Mouse (Mus musculus) cerebellum, postnatal 4 days (tissue): ENCODE measurements around the gene Il4i1.
"Not testable (repeated sequence)": the region's sequence is repeated elsewhere in the genome, so short reads cannot be mapped to it uniquely, and the experiment has no call there.

ENCODE experiments used
- DNase-seq, 2 experiments: peaks; one replicate each; pipeline ENCODE4 v3.0.0; 2022; ENCODE audit warnings: low spot score in 2 of 2, mixed read lengths in 1 of 2

Il4i1 gene

GRCm38 (mm10) chr7:44863982-44864494 lies 47.9 kb downstream of the Il4i1 start:
- no peak for DNase-seq

DNA sequence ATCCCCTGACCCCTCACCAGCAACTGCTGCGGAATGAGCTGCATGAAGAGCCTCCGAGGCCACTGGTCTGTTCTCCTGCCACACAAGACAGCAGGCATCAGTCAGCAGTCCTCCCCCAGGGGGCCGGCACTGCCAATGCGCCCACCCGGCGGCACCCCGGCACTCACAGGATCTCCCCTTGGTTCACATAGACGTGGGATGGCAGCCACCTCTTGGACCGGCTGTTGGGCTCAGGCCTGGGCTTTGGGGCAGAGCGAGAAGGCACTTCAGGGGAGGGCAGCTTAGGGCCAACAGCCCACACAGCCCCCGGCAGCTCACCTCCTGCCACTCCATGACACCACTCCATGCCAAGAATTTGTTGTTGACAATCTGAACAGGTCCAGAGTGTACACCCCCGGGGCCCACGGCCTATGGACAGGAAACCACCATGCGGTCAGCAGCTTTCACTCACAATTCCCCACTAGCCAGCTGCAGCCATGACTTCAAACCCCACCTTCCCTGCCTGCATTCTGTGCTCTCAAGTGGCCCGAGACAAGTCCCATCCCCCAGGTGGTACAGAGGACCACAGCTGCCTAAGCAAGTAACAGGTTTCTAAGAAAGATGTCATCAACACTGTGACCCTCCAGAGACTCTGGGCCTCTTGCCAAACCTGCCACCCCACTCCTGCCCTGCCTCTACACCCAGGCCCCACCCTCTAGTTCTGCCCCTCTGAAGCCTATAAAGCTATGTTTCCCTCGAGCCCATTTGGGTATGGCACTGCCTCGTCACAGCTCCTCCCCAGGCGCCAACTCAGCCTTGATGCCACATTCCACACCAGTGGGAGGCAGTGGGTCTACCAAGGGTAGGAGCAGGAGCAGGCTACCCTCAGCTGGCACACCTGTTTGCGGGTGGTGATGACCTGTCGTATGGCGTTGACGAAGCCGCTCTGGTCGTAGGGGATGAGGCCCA lies 48.7 kb downstream of the Il4i1 start:
- DNase-seq = no peak

DNA sequence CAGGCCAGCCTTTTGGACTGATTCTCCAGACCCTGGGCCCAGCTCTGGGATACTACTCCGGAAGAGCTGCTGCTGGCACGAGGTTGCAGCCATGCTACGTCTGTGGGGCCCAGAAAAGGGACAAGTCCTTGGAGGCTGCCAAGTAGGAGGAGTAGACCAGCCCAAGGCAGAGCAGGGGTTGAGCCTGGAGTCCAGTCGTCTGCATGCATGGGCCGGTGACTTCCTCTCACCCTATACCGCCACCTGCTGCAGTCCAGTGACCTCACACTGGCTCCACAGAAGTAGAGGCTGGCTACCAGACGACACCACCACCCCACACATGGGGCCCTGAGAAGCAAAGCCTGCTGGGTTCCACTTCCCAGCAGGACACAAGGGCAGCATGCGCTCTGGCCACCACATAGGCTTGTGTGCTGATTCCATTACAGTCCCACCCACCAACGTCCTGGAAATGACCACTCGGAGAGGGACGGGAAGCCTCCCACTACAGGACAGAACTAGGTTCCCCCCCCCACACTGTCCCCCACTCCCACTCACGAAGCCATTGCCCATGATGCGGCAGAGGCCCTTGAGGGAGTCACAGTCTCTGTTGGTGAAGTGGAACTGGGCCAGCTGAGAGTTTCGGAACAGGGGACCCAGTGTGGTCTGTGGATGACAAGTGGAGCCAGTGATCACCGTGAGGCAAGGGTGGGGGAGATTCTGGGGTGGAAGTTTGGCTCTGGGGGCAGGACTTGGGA lies 50.3 kb downstream of the Il4i1 start:
- no peak for DNase-seq

- DNase-seq = no peak
These were observed 51.0 kb downstream of the Il4i1 start for GRCm38 (mm10) chr7:44867010-44867702.

DNA sequence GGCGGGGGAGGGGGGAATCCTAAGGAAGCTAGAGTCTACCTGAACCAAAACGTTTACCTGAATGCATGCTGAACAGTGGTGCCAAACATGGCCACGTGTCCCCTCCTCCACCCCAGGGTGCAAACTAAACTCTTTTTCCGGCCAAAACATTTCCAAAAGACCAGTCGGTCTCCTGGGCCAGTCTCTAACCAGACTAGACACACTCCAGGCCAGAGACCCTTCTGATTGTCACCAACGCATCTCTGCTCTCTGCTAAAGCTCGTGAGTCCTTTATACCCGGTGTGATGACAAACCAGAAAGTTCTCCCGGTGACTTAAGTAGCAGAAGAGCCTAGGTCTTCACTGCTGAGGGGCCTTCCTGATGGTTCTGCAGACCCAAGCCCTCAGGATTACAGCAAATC lies 51.6 kb downstream of the Il4i1 start:
- DNase-seq = no peak

DNA sequence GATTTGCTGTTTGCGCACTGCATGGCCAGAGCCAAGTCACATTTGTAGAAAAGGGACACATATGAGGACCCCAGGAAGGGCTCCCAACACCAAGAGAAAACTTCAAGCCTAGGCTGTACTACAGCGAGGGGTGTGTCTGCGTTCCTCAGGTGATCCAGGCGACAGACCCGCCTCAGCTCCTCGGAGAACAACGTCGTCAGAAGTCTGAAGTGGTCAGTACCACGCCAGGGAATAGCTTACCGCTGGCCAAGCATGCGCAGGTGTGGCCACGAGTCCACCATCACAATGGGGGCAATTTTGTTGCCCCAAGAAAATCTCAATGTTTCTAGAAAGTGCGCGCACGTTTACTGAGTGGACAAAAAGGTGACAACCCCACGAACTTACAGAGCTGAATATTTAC lies 52.3 kb downstream of the Il4i1 start:
- DNase-seq = no peak

DNA sequence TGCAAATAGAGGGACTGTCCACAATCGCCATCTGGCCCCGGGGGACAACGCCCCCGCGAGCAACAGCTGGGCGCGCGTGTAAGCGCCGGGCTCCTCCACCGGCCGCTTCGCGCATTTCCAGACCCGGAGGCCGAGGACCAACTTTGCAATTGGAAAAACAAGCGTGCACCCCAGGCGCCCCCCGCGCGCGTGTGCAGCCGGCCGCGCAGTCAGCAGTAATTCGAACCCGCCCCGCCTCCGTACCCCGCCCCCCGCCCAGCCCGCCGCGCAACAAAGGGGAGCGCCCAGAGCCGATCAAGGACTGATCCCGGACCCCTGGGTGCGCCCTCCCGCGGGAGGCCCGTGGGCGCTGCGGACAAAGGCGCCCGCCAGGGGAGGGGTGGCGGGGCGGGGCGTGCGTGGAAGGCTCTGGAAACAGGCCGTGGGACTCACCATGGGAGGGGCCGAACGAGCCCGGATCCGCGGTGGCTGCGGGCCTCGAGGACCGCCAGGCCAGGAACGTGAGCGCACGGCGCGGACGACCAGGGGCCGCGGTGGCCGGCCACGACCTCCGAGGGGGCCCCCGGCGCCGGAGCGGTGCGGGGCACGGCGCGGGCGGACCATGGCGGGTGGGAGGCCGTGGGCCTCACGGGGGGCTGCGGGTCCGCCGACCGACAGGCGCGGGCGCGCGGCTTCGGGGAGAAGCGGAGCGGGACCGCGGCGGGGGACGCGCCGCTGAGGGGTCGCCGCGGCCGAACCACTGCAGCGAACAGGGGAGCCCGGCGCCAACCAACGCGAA lies 52.9 kb downstream of the Il4i1 start:
- DNase-seq = peak in 1 of 2 experiments; percentile 57

DNA sequence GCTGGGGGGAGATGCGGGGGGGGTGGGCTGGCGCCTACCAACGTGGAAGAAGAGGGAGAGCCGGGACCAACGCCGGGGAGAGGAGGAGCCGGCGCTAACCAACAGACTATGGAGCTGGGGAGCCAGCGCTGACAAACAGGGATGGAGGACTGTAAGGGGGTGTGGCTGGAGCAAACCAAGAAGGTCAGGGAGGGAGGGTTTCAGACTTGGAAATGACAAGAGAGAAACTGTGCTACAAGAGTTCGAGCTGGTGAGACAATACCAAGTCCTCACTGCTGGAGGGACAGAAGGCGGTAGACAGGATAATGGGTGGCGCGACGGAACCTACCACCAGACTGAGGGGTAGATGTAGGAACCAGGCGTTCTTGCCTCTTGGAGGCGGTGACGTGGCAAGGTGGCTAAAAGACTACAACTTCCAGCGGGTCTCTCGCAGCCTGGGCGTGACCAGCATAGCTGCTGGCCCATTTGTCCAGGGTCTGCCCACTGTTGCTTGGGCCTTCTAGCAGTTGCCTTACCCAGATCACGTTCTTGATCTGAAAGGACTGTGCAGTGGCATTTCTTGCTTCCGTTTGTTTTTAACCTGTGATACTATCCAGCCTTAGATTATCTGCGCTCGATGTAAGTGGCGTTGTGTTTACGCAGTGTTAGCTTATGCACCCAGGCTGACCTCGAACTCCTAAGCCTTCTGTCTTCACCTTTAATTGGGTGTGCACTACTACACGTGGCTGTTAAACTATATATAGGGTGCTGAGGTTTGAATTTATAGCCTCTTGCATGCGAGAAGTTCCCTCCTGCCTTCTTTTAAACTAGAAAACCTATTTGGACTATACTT lies 53.7 kb downstream of the Il4i1 start, which contains the start of gene Ptov1:
Ptov1 (minus strand) TSS at position 92 of the 832 bp plus-strand sequence.
- peak; percentile 87 to 93 for DNase-seq

DNA sequence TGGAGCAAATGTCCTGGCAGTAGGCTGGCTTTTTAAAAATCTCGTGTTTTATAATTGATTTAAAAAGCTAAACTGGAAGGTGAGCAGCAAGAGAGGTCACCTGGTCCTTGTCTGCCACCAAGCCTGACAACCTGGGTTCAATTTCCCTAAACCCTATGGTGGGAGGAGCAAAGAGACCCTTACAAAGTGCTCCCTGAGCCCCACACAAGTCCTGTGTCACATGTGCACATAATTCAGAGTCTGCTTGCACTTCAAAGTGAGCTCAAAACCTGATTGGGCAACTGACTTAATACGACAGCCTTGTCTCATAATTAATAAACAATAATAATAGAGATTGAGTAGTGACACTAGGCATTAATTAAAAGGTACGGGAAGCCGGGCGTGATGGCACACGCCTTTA lies 54.4 kb downstream of the Il4i1 start:
- no peak for DNase-seq

GRCm38 (mm10) chr7:44871181-44871580 lies 55.0 kb downstream of the Il4i1 start:
- no peak for DNase-seq

DNA sequence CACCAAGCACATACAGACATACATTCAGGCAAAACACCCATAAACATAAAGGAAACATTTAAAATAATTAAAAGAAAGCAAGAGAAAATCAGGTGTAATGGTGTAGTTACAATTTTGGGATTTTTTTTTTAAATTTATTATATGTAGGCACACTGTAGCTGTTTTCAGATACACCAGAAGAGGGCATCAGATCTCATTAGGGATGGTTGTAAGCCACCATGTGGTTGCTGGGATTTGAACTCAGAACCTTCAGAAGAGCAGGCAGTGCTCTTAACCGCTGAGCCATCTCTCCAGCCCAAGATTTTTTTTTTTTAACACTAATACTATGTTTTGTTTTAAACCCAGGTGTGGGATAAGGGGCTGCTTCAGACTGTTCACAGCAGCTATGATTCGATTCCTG lies 55.6 kb downstream of the Il4i1 start:
- DNase-seq = not testable (repeated sequence)

DNA sequence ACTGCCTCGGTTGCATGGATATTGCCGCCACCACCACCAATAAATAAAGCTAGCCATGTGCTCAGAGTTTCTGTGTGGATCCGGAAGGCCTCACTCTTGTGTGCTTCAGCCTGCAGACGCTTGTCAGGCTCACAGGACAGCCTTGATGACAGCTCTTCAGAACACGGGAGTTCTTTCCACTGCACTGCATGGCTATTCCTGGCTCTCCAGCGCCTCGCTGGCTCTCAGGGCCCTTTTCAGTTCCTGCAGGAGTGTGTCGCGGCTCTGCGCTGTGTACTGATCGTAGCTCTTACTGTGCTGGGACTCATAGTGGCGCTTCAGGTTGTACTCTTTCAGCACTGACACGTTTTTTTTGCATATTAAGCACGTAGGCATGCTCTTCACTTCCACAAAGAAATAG lies 61.6 kb downstream of the Il4i1 start:
- no peak for DNase-seq

DNA sequence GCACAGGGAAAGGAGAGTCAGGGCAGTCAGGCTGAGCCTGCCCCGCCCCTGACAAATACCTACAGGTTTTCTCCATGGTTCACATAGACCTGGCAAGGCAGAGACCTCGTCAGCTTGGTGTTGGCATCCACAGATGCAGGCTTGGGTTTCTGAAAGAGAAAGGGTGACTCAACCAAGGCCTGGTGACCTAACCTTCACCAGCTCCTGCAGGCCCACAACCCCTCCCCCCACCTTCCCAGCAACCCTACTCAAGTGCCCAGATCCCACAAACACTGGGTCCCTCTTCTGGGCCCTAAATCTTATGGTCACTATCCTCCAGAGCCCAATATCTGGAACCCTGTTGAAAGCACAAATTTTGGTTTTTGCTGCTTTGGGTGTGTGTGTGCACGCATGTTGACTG lies 66.8 kb downstream of the Il4i1 start:
- no peak for DNase-seq

- DNase-seq = no peak
These were observed 68.5 kb downstream of the Il4i1 start for GRCm38 (mm10) chr7:44884637-44885036.

DNA sequence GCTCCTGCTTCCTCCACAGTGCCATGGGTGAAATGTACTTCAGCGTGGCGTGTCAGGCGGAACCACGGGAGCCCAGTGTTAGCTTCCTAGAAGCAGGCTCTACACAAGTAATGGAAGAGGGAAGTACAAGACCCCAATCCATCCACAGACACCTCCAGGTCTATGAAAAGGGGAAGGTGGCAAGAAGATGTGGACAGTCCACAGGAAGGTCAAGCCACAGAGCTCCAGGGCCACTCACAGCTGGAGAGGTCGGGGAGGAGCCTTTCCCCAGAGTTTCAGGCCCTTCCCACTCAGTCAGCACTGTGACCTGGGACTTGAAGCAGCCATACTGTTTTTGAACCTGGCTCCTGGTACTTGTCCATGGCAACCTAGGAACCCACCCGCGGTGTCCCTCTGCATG lies 70.8 kb downstream of the Il4i1 start:
- no peak for DNase-seq

DNA sequence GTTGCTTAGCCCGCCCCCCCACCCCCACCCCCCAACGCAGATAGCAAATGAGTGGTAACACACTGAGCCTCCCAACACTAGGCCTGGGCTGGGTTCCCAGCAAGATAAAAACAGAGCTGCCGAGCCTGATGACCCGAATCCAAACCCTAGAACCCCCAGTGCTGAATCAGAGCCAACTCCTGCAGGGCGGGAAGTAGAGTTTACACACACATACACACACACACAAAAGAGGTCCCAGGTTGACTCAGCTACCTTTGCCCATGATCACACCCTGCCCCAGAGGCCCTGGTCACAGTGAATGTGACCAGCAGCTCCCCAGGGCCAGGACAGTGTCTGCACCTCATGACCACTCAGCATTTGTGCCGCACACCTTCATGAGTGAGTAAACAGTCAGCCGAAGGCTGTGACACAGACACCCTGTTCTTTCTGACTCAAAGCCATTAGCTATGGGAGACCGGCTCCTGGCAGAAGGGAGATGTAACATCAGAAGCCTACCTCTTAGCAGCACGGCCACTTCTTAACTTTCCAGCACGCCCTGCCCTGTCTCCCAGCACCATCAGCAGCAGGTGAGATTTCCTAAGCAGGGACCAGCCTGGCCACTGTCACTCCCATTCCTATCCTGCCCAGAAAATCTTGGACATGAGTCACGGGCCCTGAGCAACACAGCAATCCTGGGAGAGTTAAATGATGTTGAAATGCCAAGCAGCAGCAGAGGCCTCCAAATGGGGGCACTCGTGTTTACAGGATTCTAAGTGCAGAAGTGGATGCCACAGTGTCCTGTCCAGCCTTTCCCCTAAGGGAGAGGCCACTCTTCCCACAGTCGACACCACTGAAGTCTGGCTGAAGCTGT lies 72.3 kb downstream of the Il4i1 start:
- DNase-seq = no peak

DNA sequence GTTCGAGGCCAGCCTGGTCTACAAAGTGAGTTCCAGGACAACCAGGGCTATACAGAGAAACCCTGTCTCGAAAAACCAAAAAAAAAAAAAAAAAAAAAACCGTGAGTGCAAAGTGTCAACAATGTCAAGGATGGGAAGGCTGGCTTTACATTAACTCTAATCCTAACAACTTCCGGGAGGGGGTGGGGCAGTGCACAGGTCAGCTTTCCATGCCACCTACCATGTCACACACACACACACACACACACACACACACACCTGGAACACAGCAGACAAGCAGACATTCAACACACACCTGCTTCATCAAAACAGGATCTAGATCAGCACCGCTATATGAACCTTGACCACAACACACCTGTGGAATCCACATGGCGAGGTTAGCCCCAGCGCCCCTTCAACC lies 74.0 kb downstream of the Il4i1 start:
- no peak for DNase-seq
